Mouse (Mus musculus) myocyte (in vitro differentiated cells): Measurements from ENCODE around the gene Itpr2.

Experiments
- MYOD1 ChIP-seq, 3 experiments: IDR thresholded peaks; one replicate each; pipeline ENCODE4 v1.6.1; 2011; ENCODE audit warnings: control low read depth in 2 of 3, low read depth in 2 of 3, mild to moderate bottlenecking in 2 of 3, moderate library complexity in 1 of 3; ENCODE audit not compliant: insufficient read length in 2 of 3, control insufficient read depth in 1 of 3
- POLR2A ChIP-seq: IDR thresholded peaks from one replicate; pipeline ENCODE4 v1.6.1; 2011; ENCODE audit warnings: low read depth, mild to moderate bottlenecking, control low read depth, moderate library complexity; ENCODE audit not compliant: insufficient read length
- POLR2AphosphoS2 ChIP-seq: IDR thresholded peaks from one replicate; pipeline ENCODE4 v1.6.1; 2011; ENCODE audit warnings: low read depth, control low read depth; ENCODE audit not compliant: insufficient read length

GRCm38 (mm10) chr6:146530363-146530762, 28.3 kb upstream of the Itpr2 start:
- no peak for TF ChIP-seq POLR2AphosphoS2
- no peak for TF ChIP-seq MYOD1 (IDR thresholded peaks at IDR 0.05; ENCODE audit: control insufficient read depth in 1 of 3, insufficient read length in 2 of 3, low read depth in 2 of 3)
- no peak for TF ChIP-seq POLR2A
